Mouse (Mus musculus) liver, embryonic 14.5 days (tissue): ENCODE measurements at regions not wholly inside any gene's neighbourhood (a gene's known extent, or its start where the extent isn't known, plus 50 kb on each side); places are given as distances from the start of the nearest gene placed in this dataset.

Experiments
- ATAC-seq: fragments of 200-750 bp; cut with Nextera tagmentation; 2 replicates; pipeline ENCODE4 v1.8.0; 2017; ENCODE audit warnings: moderate number of reproducible peaks, mild to moderate bottlenecking, moderate library complexity; ENCODE audit not compliant: insufficient read depth
- DNase-seq, 3 experiments: peaks; one replicate each; pipeline ENCODE4 v3.0.0-alpha.2; 2012 to 2013; ENCODE audit warnings: low read depth in 3 of 3, low spot score in 3 of 3
- H3K27ac ChIP-seq: fragments of 300-500 bp; sonication (generic); 2 replicates; pipeline ENCODE4 v1.5.1; 2014; ENCODE audit warnings: moderate library complexity, mild to moderate bottlenecking, control low read depth, inconsistent platforms
- H3K27me3 ChIP-seq: fragments of 300-500 bp; sonication (generic); 2 replicates; pipeline ENCODE4 v1.6.1; 2014; ENCODE audit warnings: mild to moderate bottlenecking, low read length, moderate library complexity; ENCODE audit not compliant: control insufficient read depth, insufficient read depth
- H3K36me3 ChIP-seq: fragments of 300-500 bp; sonication (generic); replicated peaks from 2 replicates; pipeline ENCODE4 v1.6.1; 2014; ENCODE audit warnings: low read depth; ENCODE audit not compliant: control insufficient read depth, insufficient read depth
- H3K4me1 ChIP-seq, 2 experiments: fragments of 200-500 bp in 1 of 2; fragments of 300-500 bp in 1 of 2; sonication (generic) in 1 of 2; replicated peaks; 2 replicates each; pipeline ENCODE4 v1.6.1; 2012 to 2014; ENCODE audit warnings: antibody characterized with exemption in 1 of 2, inconsistent platforms in 1 of 2, low read length in 1 of 2; ENCODE audit not compliant: control insufficient read depth in 2 of 2, insufficient read depth in 2 of 2
- H3K4me2 ChIP-seq: fragments of 300-500 bp; sonication (generic); 2 replicates; pipeline ENCODE4 v1.6.1; 2014; ENCODE audit warnings: low read depth, mild to moderate bottlenecking, control low read depth, moderate library complexity
- H3K4me3 ChIP-seq, 2 experiments: fragments of 200-500 bp in 1 of 2; fragments of 300-500 bp in 1 of 2; sonication (generic) in 1 of 2; 2 replicates each; pipeline ENCODE4 v1.5.1; 2012 to 2014; ENCODE audit warnings: low read depth in 2 of 2, low read length in 2 of 2, mild to moderate bottlenecking in 2 of 2, control low read depth in 1 of 2, inconsistent platforms in 1 of 2, moderate library complexity in 1 of 2; ENCODE audit not compliant: insufficient read depth in 1 of 2
- H3K9ac ChIP-seq: fragments of 300-500 bp; sonication (generic); replicated peaks from 2 replicates; pipeline ENCODE4 v1.6.1; 2014; ENCODE audit warnings: mild to moderate bottlenecking, control low read depth, moderate library complexity
- H3K9me3 ChIP-seq: fragments of 300-500 bp; sonication (generic); 2 replicates; pipeline ENCODE4 v1.6.1; 2016; ENCODE audit warnings: low read length, mixed read lengths; ENCODE audit not compliant: control insufficient read depth
- CTCF ChIP-seq: IDR thresholded peaks from 2 replicates; pipeline ENCODE4 v1.5.1; 2016; ENCODE audit warnings: antibody characterized with exemption, low read depth, control low read depth
- EP300 ChIP-seq: IDR thresholded peaks from 2 replicates; pipeline ENCODE4 v1.6.1; 2016; ENCODE audit warnings: antibody characterized with exemption, low read depth
- WGBS: fragments of 180-500 bp; shearing (Covaris S2); extraction: QIAGEN DNeasy Blood & Tissue Kit; methylation state at CpG from one replicate; pipeline ENCODE4 v1.1.7; 2014; ENCODE audit not compliant: insufficient replicate concordance; 5-methylcytosine and 5-hydroxymethylcytosine counted together

DNA sequence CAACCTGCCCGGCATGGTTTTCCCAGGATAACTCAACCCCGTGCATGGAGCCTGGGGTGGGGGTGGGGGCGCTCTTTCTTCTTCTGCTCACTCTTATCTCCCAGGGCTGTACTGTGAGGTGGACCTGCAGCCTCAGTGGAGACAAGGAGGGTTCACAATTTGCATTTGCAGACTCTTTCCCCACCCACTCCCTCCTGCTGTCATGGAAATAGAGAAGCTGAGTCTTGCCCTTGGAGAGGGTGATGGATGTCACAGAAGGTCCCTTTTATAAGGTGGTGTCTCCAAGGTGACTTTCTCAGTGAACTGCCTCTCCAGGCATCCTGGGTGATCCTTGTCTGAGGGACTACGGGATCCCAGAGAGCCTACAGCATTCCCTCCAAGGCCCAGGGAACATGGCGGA is 129.9 kb downstream of the Vrk1 start:
- DNase-seq (no peak), ATAC-seq (no peak)
- no peak overlapping the region for H3K9ac ChIP-seq
- H3K4me2 ChIP-seq: no peak overlapping the region
- H3K4me1 ChIP-seq: no peaks in the 10 kb centered on the region
- H3K9me3 ChIP-seq: no peaks in the 10 kb centered on the region
- 44% methylated on average over 5 of the region's 5 CpGs for WGBS
- H3K27me3 ChIP-seq: no peaks in the 10 kb centered on the region
- no peak overlapping the region for H3K4me3 ChIP-seq
- H3K27ac ChIP-seq: no peak overlapping the region
- no peaks in the 10 kb centered on the region for H3K36me3 ChIP-seq
- TF ChIP-seq CTCF (no peak), EP300 (no peak)

DNA sequence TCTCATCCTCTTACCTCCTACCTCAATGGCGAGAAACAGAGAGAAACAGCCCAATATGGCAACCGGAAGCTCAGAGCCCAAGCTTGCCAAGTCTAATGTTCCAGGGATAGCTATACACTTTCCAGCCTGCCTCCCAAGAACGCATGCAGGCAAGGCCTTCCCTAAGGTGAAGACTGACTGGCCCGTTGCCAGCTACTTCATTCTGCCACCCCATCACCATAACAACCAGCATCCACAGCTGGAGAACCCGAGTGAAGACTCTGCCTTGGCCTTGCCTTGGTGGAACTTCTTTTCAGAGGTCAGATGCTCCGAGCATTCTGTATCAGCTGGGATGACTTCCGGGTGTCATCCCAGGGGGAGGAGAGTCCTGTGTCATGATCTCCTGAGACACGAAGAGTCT is 130.6 kb downstream of the Vrk1 start:
- 68% methylated on average over 8 of the region's 8 CpGs for WGBS
- DNase-seq (no peak), ATAC-seq (no peak)
- no peaks in the 10 kb centered on the region for H3K36me3 ChIP-seq
- H3K9ac ChIP-seq: no peak overlapping the region
- no peak overlapping the region for H3K4me3 ChIP-seq
- H3K27ac ChIP-seq: no peak overlapping the region
- no peaks in the 10 kb centered on the region for H3K9me3 ChIP-seq
- H3K4me2 ChIP-seq: no peak overlapping the region
- H3K27me3 ChIP-seq: no peaks in the 10 kb centered on the region
- TF ChIP-seq CTCF (no peak), EP300 (no peak)
- no peaks in the 10 kb centered on the region for H3K4me1 ChIP-seq

DNA sequence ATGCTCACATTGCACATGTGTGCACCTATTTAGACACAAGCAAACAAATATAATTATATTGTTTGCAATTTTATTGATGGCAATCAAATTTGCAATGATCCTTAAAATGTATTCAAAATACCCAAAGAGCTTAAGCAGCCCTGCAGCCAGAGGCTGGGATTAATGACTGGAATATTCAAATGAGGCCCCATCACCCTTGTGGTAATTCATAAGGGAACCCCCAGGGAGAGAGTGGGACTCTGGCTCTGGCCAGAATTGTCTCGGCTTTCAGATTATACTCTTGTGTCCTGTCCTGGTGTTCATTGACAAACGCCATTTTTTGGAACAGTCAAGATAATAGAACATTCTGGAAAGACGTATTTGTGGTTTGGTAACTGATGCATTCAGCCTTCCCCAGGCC is 133.5 kb downstream of the Vrk1 start:
- 63% methylated on average over 3 of the region's 3 CpGs for WGBS
- Histone ChIP-seq H3K9ac (no peak overlapping the region), H3K27me3 (no peaks in the 10 kb centered on the region), H3K9me3 (no peaks in the 10 kb centered on the region; the same call in 1 of the 2 replicates), H3K4me3 (no peak overlapping the region), H3K36me3 (no peaks in the 10 kb centered on the region), H3K4me1 (no peaks in the 10 kb centered on the region), H3K27ac (no peak overlapping the region), H3K4me2 (no peak overlapping the region)
- no peak for DNase-seq
- TF ChIP-seq EP300: no peak
- TF ChIP-seq CTCF: no peak
- ATAC-seq: no peak

DNA sequence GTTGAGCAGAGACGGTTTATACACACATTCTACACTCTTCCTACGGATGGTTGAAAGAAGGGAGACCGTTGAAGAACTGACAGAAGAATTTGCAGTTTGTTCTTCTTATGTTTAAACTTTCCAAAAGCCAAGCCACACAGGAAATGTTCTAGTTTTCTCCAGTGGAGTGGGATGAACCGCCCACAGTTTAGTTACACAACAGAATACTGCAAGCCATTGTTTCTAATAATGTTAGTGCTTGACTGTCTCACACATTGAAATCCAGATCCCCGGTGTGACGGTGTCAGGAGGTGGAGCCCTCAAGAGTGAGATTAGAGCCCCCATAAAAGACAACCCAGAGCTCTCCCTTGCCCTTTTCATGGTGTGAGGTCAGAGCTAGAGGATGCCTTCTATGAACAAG is 146.8 kb downstream of the Vrk1 start:
- DNase-seq: no peak
- WGBS: 63% methylated on average over 6 of the region's 6 CpGs
- H3K36me3 ChIP-seq: no peaks in the 10 kb centered on the region
- H3K4me2 ChIP-seq: no peak overlapping the region
- no peak for ATAC-seq
- TF ChIP-seq EP300: no peak
- TF ChIP-seq CTCF: no peak
- no peak overlapping the region for H3K4me3 ChIP-seq
- no peaks in the 10 kb centered on the region for H3K9me3 ChIP-seq
- H3K27ac ChIP-seq: no peak overlapping the region
- no peaks in the 10 kb centered on the region for H3K4me1 ChIP-seq
- H3K27me3 ChIP-seq: no peaks in the 10 kb centered on the region
- no peak overlapping the region for H3K9ac ChIP-seq

DNA sequence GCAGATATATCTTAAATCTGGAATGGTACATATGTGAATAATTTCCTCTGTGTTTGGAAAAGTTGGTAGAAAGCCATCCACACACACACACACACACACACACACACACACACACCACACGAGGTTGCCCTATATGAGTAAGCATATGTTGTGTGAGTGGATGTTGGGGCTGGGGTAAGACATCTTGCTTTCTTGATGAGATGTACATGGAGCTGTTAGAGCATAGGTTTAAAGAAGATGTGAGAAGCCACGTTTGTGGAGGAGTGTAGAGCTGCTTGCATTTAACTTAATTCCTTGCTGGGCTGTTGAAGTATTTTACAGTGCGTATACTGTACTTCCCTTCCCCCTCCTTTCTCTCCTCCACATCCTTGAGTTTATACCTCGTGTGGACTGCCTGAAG is 147.8 kb downstream of the Vrk1 start:
- DNase-seq: no peak
- H3K4me3 ChIP-seq: no peak overlapping the region
- no peak for ATAC-seq
- WGBS: 35% methylated on average over 4 of the region's 4 CpGs
- no peak overlapping the region for H3K4me2 ChIP-seq
- no peak overlapping the region for H3K27ac ChIP-seq
- H3K9me3 ChIP-seq: no peaks in the 10 kb centered on the region
- no peaks in the 10 kb centered on the region for H3K36me3 ChIP-seq
- TF ChIP-seq CTCF (no peak), EP300 (no peak)
- H3K27me3 ChIP-seq: no peaks in the 10 kb centered on the region
- H3K4me1 ChIP-seq: no peaks in the 10 kb centered on the region
- no peak overlapping the region for H3K9ac ChIP-seq

DNA sequence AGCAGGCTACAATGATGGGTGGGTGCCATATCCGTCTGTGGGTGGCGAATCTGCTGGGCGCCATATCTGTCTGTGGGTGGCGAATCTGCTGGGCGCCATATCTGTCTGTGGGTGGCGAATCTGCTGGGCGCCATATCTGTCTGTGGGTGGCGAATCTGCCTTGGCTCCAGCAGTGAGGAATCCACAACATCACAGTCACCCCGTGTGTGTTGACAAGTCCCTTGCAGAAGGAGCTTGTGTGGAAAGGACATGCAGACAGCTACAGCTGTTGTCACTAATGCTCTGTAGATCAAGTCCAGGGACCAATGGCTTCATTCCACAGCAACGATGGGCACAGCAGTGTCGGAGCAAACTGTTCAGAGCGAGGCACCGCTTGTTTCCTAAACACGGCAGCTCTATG is 148.6 kb downstream of the Vrk1 start:
- Histone ChIP-seq H3K36me3 (no peaks in the 10 kb centered on the region), H3K27me3 (no peaks in the 10 kb centered on the region)
- no peak for ATAC-seq

More for the DNA sequence above, 148.6 kb downstream of the Vrk1 start:
- 75% methylated on average over 14 of the region's 14 CpGs for WGBS
- Histone ChIP-seq H3K4me1 (no peaks in the 10 kb centered on the region), H3K9ac (no peak overlapping the region), H3K27ac (no peak overlapping the region), H3K4me2 (no peak overlapping the region), H3K9me3 (no peaks in the 10 kb centered on the region), H3K4me3 (no peak overlapping the region)
- TF ChIP-seq CTCF (no peak), EP300 (no peak)
- DNase-seq: no peak
